In genomic region chr5:135250186-135251078, GRCm38 (mm10) we compare ENCODE assay signal across 8 mouse cellular contexts. TPM values are rescaled to one million over a fixed set of nuclear protein-coding genes. Genes with fewer than 3 reads are reported as not detected.
DNase-seq lines count a peak whose midpoint lies in the region; ATAC-seq and TF ChIP-seq lines count a peak whose summit lies in the region.

No protein-coding gene starts in this region.

- H3K9ac ChIP-seq in forebrain, embryonic 11.5 days (ENCODE audit: low read length): peak overlapping the region; percentile 73
- peak overlapping the region; percentile 65 for H3K9ac ChIP-seq in intestine, embryonic 16.5 days (ENCODE audit: low read depth, low read length)
- peak overlapping the region; percentile 54 for H3K9ac ChIP-seq in midbrain, postnatal 0 days (replicated peaks; ENCODE audit: low read length, poor library complexity, severe bottlenecking)

- H3K27me3 ChIP-seq in forebrain, embryonic 11.5 days (ENCODE audit: control insufficient read depth, insufficient read depth, low read length): no peaks in the 10 kb centered on the region
- H3K27me3 ChIP-seq in intestine, embryonic 16.5 days (replicated peaks; ENCODE audit: control insufficient read depth, insufficient read depth, low read length): peaks cover 21% of the 10 kb centered on the region
- 0 out of 2 replicates have a peak, but pooled peaks cover 8% of the 10 kb centered on the region for H3K27me3 ChIP-seq in midbrain, postnatal 0 days (ENCODE audit: insufficient read depth, low read length)

- ATAC-seq in forebrain, embryonic 11.5 days (replicated peaks; ENCODE audit: low FRiP score): peak; percentile 18
- ATAC-seq in intestine, embryonic 16.5 days: peak; percentile 77
- peak; percentile 41 for ATAC-seq in midbrain, postnatal 0 days (ENCODE audit: low FRiP score)

- peak; percentile 38 to 41 for DNase-seq in layer of hippocampus, postnatal 10 days (ENCODE audit: low spot score in 2 of 2)
- no peak for DNase-seq in layer of hippocampus, adult 11-12 months (ENCODE audit: low spot score)
- DNase-seq in T-cell, adult 2 months (ENCODE audit: low spot score): peak; percentile 2
- peak; percentile 72 for DNase-seq in forebrain, embryonic 11.5 days (ENCODE audit: low spot score)
- no peak for DNase-seq in midbrain, postnatal 0 days (ENCODE audit: low spot score)
- DNase-seq in left cerebral cortex, adult 8-10 months (ENCODE audit: low spot score in 2 of 2): no peak
- DNase-seq in urinary bladder, postnatal 14 days (ENCODE audit: low spot score): no peak

- TF ChIP-seq CTCF in midbrain, postnatal 0 days (IDR thresholded peaks at IDR 0.05): no peak

- H3K4me3 ChIP-seq in forebrain, embryonic 11.5 days (ENCODE audit: low read depth, low read length): peak overlapping the region; percentile 67
- peak overlapping the region; percentile 64 for H3K4me3 ChIP-seq in intestine, embryonic 16.5 days (ENCODE audit: low read length)
- H3K4me3 ChIP-seq in midbrain, postnatal 0 days (ENCODE audit: low read depth, low read length): peak overlapping the region; percentile 64

- peak overlapping the region; percentile 97 for H3K4me2 ChIP-seq in forebrain, embryonic 11.5 days (ENCODE audit: low read depth, low read length, severe bottlenecking)
- peak overlapping the region; percentile 100 for H3K4me2 ChIP-seq in intestine, embryonic 16.5 days (ENCODE audit: low read depth, low read length)
- H3K4me2 ChIP-seq in midbrain, postnatal 0 days (ENCODE audit: low read depth, low read length, poor library complexity, severe bottlenecking): peak overlapping the region; percentile 71

- WGBS in forebrain, embryonic 11.5 days: 2% methylated on average over 91 of the region's 92 CpGs
- 2% methylated on average over 76 of the region's 92 CpGs for WGBS in intestine, embryonic 16.5 days
- WGBS in midbrain, postnatal 0 days: 2% methylated on average over 70 of the region's 92 CpGs

- H3K36me3 ChIP-seq in forebrain, embryonic 11.5 days (ENCODE audit: control insufficient read depth, insufficient read depth, low read length): no peaks in the 10 kb centered on the region
- no peaks in the 10 kb centered on the region for H3K36me3 ChIP-seq in intestine, embryonic 16.5 days (ENCODE audit: control insufficient read depth, insufficient read depth, low read length)
- H3K36me3 ChIP-seq in midbrain, postnatal 0 days (ENCODE audit: insufficient read depth, low read length): no peaks in the 10 kb centered on the region

- H3K4me1 ChIP-seq in forebrain, embryonic 11.5 days (replicated peaks; ENCODE audit: control insufficient read depth, insufficient read depth, low read length): peaks cover 46% of the 10 kb centered on the region
- H3K4me1 ChIP-seq in intestine, embryonic 16.5 days (ENCODE audit: control insufficient read depth, insufficient read depth, low read length): peaks cover 15% of the 10 kb centered on the region
- peaks cover 7% of the 10 kb centered on the region; the same call in 1 of the 2 replicates for H3K4me1 ChIP-seq in midbrain, postnatal 0 days (ENCODE audit: insufficient read depth, low read length)

- H3K27ac ChIP-seq in forebrain, embryonic 11.5 days (ENCODE audit: low read depth, low read length): no peak overlapping the region
- H3K27ac ChIP-seq in intestine, embryonic 16.5 days (ENCODE audit: low read length): no peak overlapping the region
- H3K27ac ChIP-seq in midbrain, postnatal 0 days (ENCODE audit: low read depth, low read length): 0 out of 2 replicates have a peak overlapping the region, but pooled peaks have one; percentile 32

- H3K9me3 ChIP-seq in forebrain, embryonic 11.5 days (ENCODE audit: control insufficient read depth, low read length): no peaks in the 10 kb centered on the region
- no peaks in the 10 kb centered on the region for H3K9me3 ChIP-seq in intestine, embryonic 16.5 days (ENCODE audit: control insufficient read depth, low read length)
- H3K9me3 ChIP-seq in midbrain, postnatal 0 days (ENCODE audit: low read length): no peaks in the 10 kb centered on the region

RNA-seq across cellular contexts. Expression of gene Fzd9, which starts 0.6 kb away (rescaled TPM):
- 10 to 100 TPM; 11.7 to 12.1 TPM for total RNA-seq in layer of hippocampus, postnatal 10 days (2021)
- polyA plus RNA-seq in forebrain, embryonic 11.5 days (2014; fragmentation: Nextera tagmentation; extraction: Ambion mirVana): 19.5 and 19.7 TPM in 2 replicates
- polyA plus RNA-seq in intestine, embryonic 16.5 days (2015; fragmentation: Nextera tagmentation; extraction: Ambion mirVana): 0.33 and 0.50 TPM in 2 replicates
- 25.9 and 38.7 TPM in 2 replicates for total RNA-seq in midbrain, postnatal 0 days (2014; rRNA removed)
- 14.6 and 14.9 TPM in 2 replicates for polyA plus RNA-seq in midbrain, postnatal 0 days (2015; fragmentation: Nextera tagmentation; extraction: Ambion mirVana)
- 1 to 10 TPM; 4.3 to 6.5 (median 5.4) TPM for total RNA-seq in left cerebral cortex, adult 8-10 months (2022)

Comparison
In these comparisons a context has a peak if more than half of its experiments do, and no peak if none do; other contexts are left out.
1. DNase-seq: peak in layer of hippocampus, postnatal 10 days (2 of 2), T-cell, adult 2 months (single experiment) and forebrain, embryonic 11.5 days (single experiment); none in layer of hippocampus, adult 11-12 months (single experiment), midbrain, postnatal 0 days (single experiment), left cerebral cortex, adult 8-10 months (0 of 2) and urinary bladder, postnatal 14 days (single experiment).
2. ATAC-seq: peak in every context shown above with its lines; median percentile 77 in intestine, embryonic 16.5 days; 41 in midbrain, postnatal 0 days; 18 in forebrain, embryonic 11.5 days.
3. Peak in every context shown above with its lines, with median percentiles within 50 percentile points of each other: H3K4me2 ChIP-seq, H3K4me3 ChIP-seq and H3K9ac ChIP-seq.